Mouse (Mus musculus) spleen, adult 2 months (tissue): ENCODE data around the gene Prkca.

Experiments
- CTCF ChIP-seq: fragments of 200-500 bp; IDR thresholded peaks from 2 replicates; pipeline ENCODE4 v1.5.1; 2011; ENCODE audit warnings: mild to moderate bottlenecking, inconsistent platforms; ENCODE audit not compliant: insufficient read depth, insufficient read length, insufficient replicate concordance; ENCODE audit errors: extremely low read depth
- POLR2A ChIP-seq: fragments of 200-500 bp; IDR thresholded peaks from 2 replicates; pipeline ENCODE4 v1.6.1; 2011; ENCODE audit warnings: low read depth, low read length, inconsistent platforms

GRCm38 (mm10) chr11:107946823-107947222, 396.9 kb downstream of the Prkca start:
- TF ChIP-seq POLR2A (no peak), CTCF (no peak)
